Mouse (Mus musculus) midbrain, postnatal 0 days (tissue): Measurements from ENCODE around the gene Nthl1. TPM values are rescaled to one million over a fixed set of nuclear protein-coding genes. Genes with fewer than 3 reads are reported as not detected.

Source experiments
- ATAC-seq: fragments of 200-750 bp; cut with Nextera tagmentation; 2 replicates; pipeline ENCODE4 v1.8.0; 2017; ENCODE audit warnings: moderate number of reproducible peaks, mild to moderate bottlenecking, moderate TSS enrichment, moderate library complexity; ENCODE audit not compliant: low FRiP score
- DNase-seq: peaks from one replicate; pipeline ENCODE4 v3.0.0-alpha.2; 2015; ENCODE audit warnings: low spot score
- H3K27ac ChIP-seq: fragments of 300-500 bp; sonication (generic); 2 replicates; pipeline ENCODE4 v1.5.1; 2014; ENCODE audit warnings: low read depth, mild to moderate bottlenecking, low read length, mixed read lengths
- H3K27me3 ChIP-seq: fragments of 300-500 bp; sonication (generic); 2 replicates; pipeline ENCODE4 v1.6.1; 2014; ENCODE audit warnings: low read length, control low read depth, mixed read lengths; ENCODE audit not compliant: insufficient read depth
- H3K36me3 ChIP-seq: fragments of 300-500 bp; sonication (generic); 2 replicates; pipeline ENCODE4 v1.6.1; 2014; ENCODE audit warnings: low read length, control low read depth, mixed read lengths; ENCODE audit not compliant: insufficient read depth
- H3K4me1 ChIP-seq: fragments of 300-500 bp; sonication (generic); 2 replicates; pipeline ENCODE4 v1.6.1; 2014; ENCODE audit warnings: mild to moderate bottlenecking, control low read depth, antibody characterized with exemption, low read length, mixed read lengths; ENCODE audit not compliant: insufficient read depth
- H3K4me2 ChIP-seq: fragments of 300-500 bp; sonication (generic); 2 replicates; pipeline ENCODE4 v1.6.1; 2014; ENCODE audit warnings: low read depth, mild to moderate bottlenecking, low read length, mixed read lengths; ENCODE audit not compliant: poor library complexity, severe bottlenecking
- H3K4me3 ChIP-seq: fragments of 300-500 bp; sonication (generic); 2 replicates; pipeline ENCODE4 v1.5.1; 2014; ENCODE audit warnings: low read depth, mild to moderate bottlenecking, low read length, moderate library complexity
- H3K9ac ChIP-seq: fragments of 300-500 bp; sonication (generic); replicated peaks from 2 replicates; pipeline ENCODE4 v1.6.1; 2014; ENCODE audit warnings: mild to moderate bottlenecking, low read length, moderate library complexity, mixed read lengths; ENCODE audit not compliant: poor library complexity, severe bottlenecking
- H3K9me3 ChIP-seq: fragments of 300-500 bp; sonication (generic); 2 replicates; pipeline ENCODE4 v1.6.1; 2016; ENCODE audit warnings: low read length, control low read depth
- CTCF ChIP-seq: IDR thresholded peaks from 2 replicates; pipeline ENCODE4 v1.5.1; 2016; ENCODE audit warnings: antibody characterized with exemption, mild to moderate bottlenecking
- WGBS: fragments of 180-500 bp; shearing (Covaris S2); extraction: QIAGEN DNeasy Blood & Tissue Kit; methylation state at CpG from one replicate; pipeline ENCODE4 v1.1.7; 2014; 5-methylcytosine and 5-hydroxymethylcytosine counted together
- polyA plus RNA-seq: library from polyadenylated mRNA; unstranded; fragments of >200 nt; fragmentation: Nextera tagmentation; extraction: Ambion mirVana; gene quantifications from 2 replicates; pipeline ENCODE4 v1.2.1, GENCODE M21; 2015
- total RNA-seq: library from RNA; depleted of rRNA; stranded (reverse); fragments of >200 nt; gene quantifications from 2 replicates; pipeline ENCODE4 v1.2.3, GENCODE M21; 2014

Nthl1 gene
- total and polyA plus RNA-seq, 2 experiments from 2014 or later: 6.2 to 7.2 TPM

GRCm38 (mm10) chr17:24597989-24598388, 34.5 kb upstream of the Nthl1 start:
- no peak for TF ChIP-seq CTCF
- H3K4me3 ChIP-seq: no peak overlapping the region
- H3K9ac ChIP-seq: no peak overlapping the region
- no peaks in the 10 kb centered on the region for H3K9me3 ChIP-seq
- WGBS: 95% methylated on average over 3 of the region's 3 CpGs
- H3K4me1 ChIP-seq: no peaks in the 10 kb centered on the region
- no peaks in the 10 kb centered on the region for H3K27me3 ChIP-seq
- no peak for DNase-seq
- H3K36me3 ChIP-seq: peaks cover 95% of the 10 kb centered on the region
- ATAC-seq: no peak
- no peak overlapping the region for H3K4me2 ChIP-seq
- H3K27ac ChIP-seq: no peak overlapping the region

GRCm38 (mm10) chr17:24600502-24600901, 32.0 kb upstream of the Nthl1 start:
- Histone ChIP-seq H3K4me1 (no peaks in the 10 kb centered on the region), H3K36me3 (peaks cover 93% of the 10 kb centered on the region), H3K9ac (no peak overlapping the region), H3K4me2 (no peak overlapping the region), H3K27me3 (no peaks in the 10 kb centered on the region), H3K9me3 (no peaks in the 10 kb centered on the region), H3K4me3 (no peak overlapping the region), H3K27ac (no peak overlapping the region)
- WGBS: 90% methylated on average over 4 of the region's 4 CpGs
- ATAC-seq: no peak
- no peak for DNase-seq
- no peak for TF ChIP-seq CTCF

GRCm38 (mm10) chr17:24603961-24604360, 28.5 kb upstream of the Nthl1 start:
- H3K4me3 ChIP-seq: no peak overlapping the region
- peaks cover 92% of the 10 kb centered on the region for H3K36me3 ChIP-seq
- H3K4me2 ChIP-seq: no peak overlapping the region
- H3K9ac ChIP-seq: no peak overlapping the region
- 91% methylated on average over 8 of the region's 8 CpGs for WGBS
- no peak overlapping the region for H3K27ac ChIP-seq
- no peaks in the 10 kb centered on the region for H3K27me3 ChIP-seq
- H3K4me1 ChIP-seq: no peaks in the 10 kb centered on the region
- no peaks in the 10 kb centered on the region for H3K9me3 ChIP-seq
- TF ChIP-seq CTCF: no peak
- no peak for ATAC-seq
- no peak for DNase-seq

- H3K4me3 ChIP-seq: no peak overlapping the region
- WGBS: 96% methylated on average over 3 of the region's 3 CpGs
- H3K27ac ChIP-seq: no peak overlapping the region
- no peaks in the 10 kb centered on the region for H3K4me1 ChIP-seq
- H3K27me3 ChIP-seq: no peaks in the 10 kb centered on the region
- no peaks in the 10 kb centered on the region for H3K9me3 ChIP-seq
- ATAC-seq: no peak
- no peak overlapping the region for H3K4me2 ChIP-seq
- H3K36me3 ChIP-seq: peaks cover 86% of the 10 kb centered on the region
- no peak for DNase-seq
- TF ChIP-seq CTCF: no peak
- H3K9ac ChIP-seq: no peak overlapping the region
These were observed 27.9 kb upstream of the Nthl1 start for GRCm38 (mm10) chr17:24604557-24604956.

GRCm38 (mm10) chr17:24608370-24608769, 24.1 kb upstream of the Nthl1 start:
- Histone ChIP-seq H3K9me3 (no peaks in the 10 kb centered on the region), H3K4me1 (no peaks in the 10 kb centered on the region), H3K4me3 (no peak overlapping the region), H3K9ac (no peak overlapping the region), H3K36me3 (peaks cover 60% of the 10 kb centered on the region), H3K27ac (no peak overlapping the region), H3K27me3 (no peaks in the 10 kb centered on the region), H3K4me2 (no peak overlapping the region)
- no peak for TF ChIP-seq CTCF
- ATAC-seq: no peak
- 92% methylated on average over 4 of the region's 4 CpGs for WGBS
- DNase-seq: no peak

GRCm38 (mm10) chr17:24608874-24609273, 23.6 kb upstream of the Nthl1 start:
- H3K27me3 ChIP-seq: no peaks in the 10 kb centered on the region
- peaks cover 62% of the 10 kb centered on the region for H3K36me3 ChIP-seq
- no peak overlapping the region for H3K9ac ChIP-seq
- no peak overlapping the region for H3K4me2 ChIP-seq
- DNase-seq: no peak
- H3K9me3 ChIP-seq: no peaks in the 10 kb centered on the region
- H3K4me1 ChIP-seq: no peaks in the 10 kb centered on the region
- no peak overlapping the region for H3K4me3 ChIP-seq
- 96% methylated on average over 8 of the region's 8 CpGs for WGBS
- ATAC-seq: no peak
- no peak for TF ChIP-seq CTCF
- no peak overlapping the region for H3K27ac ChIP-seq
